Mouse (Mus musculus) heart, adult 2 months (tissue): ENCODE data around the gene Trim33.

Experiments
- CTCF ChIP-seq: fragments of 200-600 bp; IDR thresholded peaks from 2 replicates; pipeline ENCODE4 v1.8.1; 2022; ENCODE audit warnings: antibody characterized with exemption, mild to moderate bottlenecking, moderate library complexity
- POLR2A ChIP-seq: fragments of 200-500 bp; IDR thresholded peaks from 2 replicates; pipeline ENCODE4 v1.6.1; 2011; ENCODE audit warnings: mild to moderate bottlenecking, low read depth, low read length, control low read depth; ENCODE audit not compliant: insufficient read depth

DNA sequence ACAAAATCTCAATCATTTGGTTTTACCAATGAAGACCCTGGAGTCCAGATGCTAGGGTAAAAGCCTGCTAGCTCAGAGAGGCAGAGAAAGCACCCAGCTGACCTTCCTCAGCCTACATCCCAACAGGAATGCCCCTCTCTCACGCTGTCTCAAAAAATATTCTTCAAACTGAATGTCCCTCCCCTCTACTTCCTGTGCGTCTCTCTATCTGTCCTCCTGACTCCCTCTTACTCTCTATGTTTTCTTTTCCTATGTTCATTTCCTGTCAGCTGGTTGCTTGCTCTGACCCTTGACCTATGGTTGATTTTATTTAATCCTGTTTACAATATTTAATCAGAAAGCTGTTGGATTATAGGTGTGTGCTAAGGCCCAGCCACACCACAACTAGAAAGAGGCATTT, 126.0 kb downstream of the Trim33 start:
- TF ChIP-seq CTCF, result no peak
- no peak for TF ChIP-seq POLR2A
